ENCODE assay signal across 26 mouse cellular contexts in the genomic region with DNA sequence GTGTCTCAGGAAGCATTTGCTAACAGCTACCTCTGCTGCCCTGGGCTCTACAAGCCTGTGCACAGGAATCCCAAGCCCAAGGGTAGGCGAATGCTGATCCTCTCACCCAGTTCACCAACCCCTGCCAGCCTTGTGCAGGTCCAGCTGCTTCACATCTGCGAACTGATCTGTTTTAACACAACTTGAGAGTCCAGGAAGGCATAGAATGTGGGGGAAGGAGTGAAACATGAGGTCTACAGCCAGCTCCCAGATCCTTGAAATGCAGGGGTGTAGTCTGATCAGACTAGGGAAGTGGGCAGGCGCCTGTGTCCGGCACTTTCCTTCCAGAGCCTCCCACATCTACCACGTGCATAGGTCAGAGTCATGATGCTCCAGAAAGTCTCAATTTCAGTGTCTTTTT.
"Had no signal": no experiment of that assay in that cellular context is flagged by ENCODE, and none has a peak within 500 bp of the region (broad histone marks: within the 10 kb centered on the region; RNA-seq: fewer than 3 reads in every experiment).

No protein-coding gene starts in this region.

- DNase-seq: gastrocnemius, adult 2 months; gastrocnemius, postnatal 10 days; gastrocnemius, postnatal 25 days; heart, adult 2 months; heart, postnatal 14 days; heart, postnatal 4 days; kidney, adult 18-20 months; kidney, postnatal 10 days; kidney, postnatal 4 days; liver; liver, embryonic 13.5 days; liver, postnatal 0 days had no signal

- H3K9ac ChIP-seq: heart, embryonic 13.5 days; heart, embryonic 15.5 days; hindbrain, embryonic 15.5 days; intestine, embryonic 15.5 days; limb, embryonic 12.5 days; liver, embryonic 13.5 days; liver, embryonic 15.5 days; liver, postnatal 0 days had no signal

- H3K36me3 ChIP-seq: heart, embryonic 13.5 days; heart, embryonic 15.5 days; hindbrain, embryonic 15.5 days; intestine, embryonic 15.5 days; limb, embryonic 10.5 days; limb, embryonic 12.5 days; liver, embryonic 13.5 days; liver, embryonic 15.5 days had no signal

- H3K4me1 ChIP-seq: heart, embryonic 13.5 days; heart, embryonic 15.5 days; hindbrain, embryonic 15.5 days; intestine, embryonic 15.5 days; limb, embryonic 10.5 days; limb, embryonic 12.5 days; liver, embryonic 13.5 days; liver, embryonic 15.5 days had no signal

- H3K4me3 ChIP-seq: gastrocnemius, adult 2 months; heart, adult 2 months; heart, embryonic 13.5 days; heart, embryonic 15.5 days; hindbrain, embryonic 15.5 days; intestine, embryonic 15.5 days; layer of hippocampus, adult 2 months; left cerebral cortex, adult 2 months; limb, embryonic 10.5 days; limb, embryonic 12.5 days; liver, embryonic 13.5 days; liver, embryonic 15.5 days had no signal

- H3K4me2 ChIP-seq: heart, embryonic 11.5 days; heart, embryonic 13.5 days; heart, embryonic 15.5 days; hindbrain, embryonic 15.5 days; intestine, embryonic 15.5 days; limb, embryonic 12.5 days; liver, embryonic 11.5 days; liver, embryonic 13.5 days; liver, embryonic 15.5 days had no signal

- ATAC-seq: forebrain, embryonic 16.5 days; inflammation-experienced regulatory T-cells, adult 6 months; intestine, embryonic 15.5 days; intestine, postnatal 0 days; liver, postnatal 0 days had no signal

- H3K27ac ChIP-seq: gastrocnemius, adult 2 months; heart, adult 2 months; heart, embryonic 13.5 days; heart, embryonic 15.5 days; hindbrain, embryonic 15.5 days; intestine, embryonic 15.5 days; layer of hippocampus, adult 2 months; left cerebral cortex, adult 2 months; limb, embryonic 10.5 days; limb, embryonic 12.5 days; liver, embryonic 13.5 days; liver, embryonic 15.5 days had no signal

- H3K27me3 ChIP-seq: heart, embryonic 13.5 days; heart, embryonic 15.5 days; hindbrain, embryonic 15.5 days; intestine, embryonic 15.5 days; limb, embryonic 12.5 days; liver, embryonic 13.5 days; liver, embryonic 15.5 days had no signal

- H3K9me3 ChIP-seq: heart, embryonic 15.5 days; hindbrain, embryonic 15.5 days; intestine, embryonic 15.5 days; limb, embryonic 10.5 days; limb, embryonic 12.5 days had no signal
